Mouse (Mus musculus) small intestine, adult 2 months (tissue): ENCODE measurements at regions not wholly inside any gene's neighbourhood (a gene's known extent, or its start where the extent isn't known, plus 50 kb on each side); places are given as distances from the start of the nearest gene placed in this dataset.

Source experiments
- CTCF ChIP-seq: fragments of 200-500 bp; IDR thresholded peaks from 2 replicates; pipeline ENCODE4 v1.5.1; 2012; ENCODE audit warnings: low read depth, mild to moderate bottlenecking, control low read depth, inconsistent platforms, low read length, moderate library complexity, mixed read lengths; ENCODE audit not compliant: insufficient replicate concordance, insufficient read length; ENCODE audit errors: extremely low read depth
- POLR2A ChIP-seq: fragments of 200-500 bp; IDR thresholded peaks from 2 replicates; pipeline ENCODE4 v1.6.1; 2012; ENCODE audit warnings: low read depth, mild to moderate bottlenecking, control low read depth, inconsistent platforms, low read length, moderate library complexity

- TF ChIP-seq CTCF, result no peak
- no peak for TF ChIP-seq POLR2A
These were observed 64.1 kb upstream of the Sh3gl3 start for GRCm38 (mm10) chr7:82109550-82109949.
